Mouse (Mus musculus) neural tube, embryonic 15.5 days (tissue): ENCODE measurements around the gene Gldc. TPM values are rescaled to one million over a fixed set of nuclear protein-coding genes. Genes with fewer than 3 reads are reported as not detected.

ENCODE experiments used
- ATAC-seq: fragments of 200-750 bp; cut with Nextera tagmentation; 2 replicates; pipeline ENCODE4 v1.8.0; 2017; ENCODE audit warnings: mild to moderate bottlenecking, moderate TSS enrichment, moderate library complexity; ENCODE audit not compliant: low FRiP score
- H3K27ac ChIP-seq: fragments of 300-500 bp; sonication (generic); replicated peaks from 2 replicates; pipeline ENCODE4 v1.5.1; 2015; ENCODE audit warnings: mild to moderate bottlenecking, inconsistent platforms
- H3K27me3 ChIP-seq: fragments of 300-500 bp; sonication (generic); replicated peaks from 2 replicates; pipeline ENCODE4 v1.6.1; 2015; ENCODE audit warnings: inconsistent platforms
- H3K36me3 ChIP-seq: fragments of 300-500 bp; sonication (generic); 2 replicates; pipeline ENCODE4 v1.6.1; 2015; ENCODE audit warnings: inconsistent platforms
- H3K4me1 ChIP-seq: fragments of 300-500 bp; sonication (generic); 2 replicates; pipeline ENCODE4 v1.6.1; 2015; ENCODE audit warnings: inconsistent platforms
- H3K4me2 ChIP-seq: fragments of 300-500 bp; sonication (generic); 2 replicates; pipeline ENCODE4 v1.6.1; 2015; ENCODE audit warnings: inconsistent platforms, mild to moderate bottlenecking, moderate library complexity
- H3K4me3 ChIP-seq: fragments of 300-500 bp; sonication (generic); replicated peaks from 2 replicates; pipeline ENCODE4 v1.5.1; 2015; ENCODE audit warnings: mild to moderate bottlenecking, inconsistent platforms
- H3K9ac ChIP-seq: fragments of 300-500 bp; sonication (generic); replicated peaks from 2 replicates; pipeline ENCODE4 v1.6.1; 2015; ENCODE audit warnings: mild to moderate bottlenecking, inconsistent platforms
- H3K9me3 ChIP-seq: fragments of 300-500 bp; sonication (generic); replicated peaks from 2 replicates; pipeline ENCODE4 v1.6.1; 2016; ENCODE audit warnings: inconsistent platforms
- WGBS: fragments of 180-500 bp; shearing (Covaris S2); methylation state at CpG from one replicate; pipeline ENCODE4 v1.1.7; 2015; ENCODE audit warnings: mixed read lengths; 5-methylcytosine and 5-hydroxymethylcytosine counted together
- polyA plus RNA-seq: library from polyadenylated mRNA; unstranded; fragments of >200 nt; fragmentation: Nextera tagmentation; extraction: Ambion mirVana; gene quantifications from 2 replicates; pipeline ENCODE4 v1.2.1, GENCODE M21; 2015

The Gldc gene
- polyA plus RNA-seq, 1 experiment from 2014 or later, result 5.2 TPM

DNA sequence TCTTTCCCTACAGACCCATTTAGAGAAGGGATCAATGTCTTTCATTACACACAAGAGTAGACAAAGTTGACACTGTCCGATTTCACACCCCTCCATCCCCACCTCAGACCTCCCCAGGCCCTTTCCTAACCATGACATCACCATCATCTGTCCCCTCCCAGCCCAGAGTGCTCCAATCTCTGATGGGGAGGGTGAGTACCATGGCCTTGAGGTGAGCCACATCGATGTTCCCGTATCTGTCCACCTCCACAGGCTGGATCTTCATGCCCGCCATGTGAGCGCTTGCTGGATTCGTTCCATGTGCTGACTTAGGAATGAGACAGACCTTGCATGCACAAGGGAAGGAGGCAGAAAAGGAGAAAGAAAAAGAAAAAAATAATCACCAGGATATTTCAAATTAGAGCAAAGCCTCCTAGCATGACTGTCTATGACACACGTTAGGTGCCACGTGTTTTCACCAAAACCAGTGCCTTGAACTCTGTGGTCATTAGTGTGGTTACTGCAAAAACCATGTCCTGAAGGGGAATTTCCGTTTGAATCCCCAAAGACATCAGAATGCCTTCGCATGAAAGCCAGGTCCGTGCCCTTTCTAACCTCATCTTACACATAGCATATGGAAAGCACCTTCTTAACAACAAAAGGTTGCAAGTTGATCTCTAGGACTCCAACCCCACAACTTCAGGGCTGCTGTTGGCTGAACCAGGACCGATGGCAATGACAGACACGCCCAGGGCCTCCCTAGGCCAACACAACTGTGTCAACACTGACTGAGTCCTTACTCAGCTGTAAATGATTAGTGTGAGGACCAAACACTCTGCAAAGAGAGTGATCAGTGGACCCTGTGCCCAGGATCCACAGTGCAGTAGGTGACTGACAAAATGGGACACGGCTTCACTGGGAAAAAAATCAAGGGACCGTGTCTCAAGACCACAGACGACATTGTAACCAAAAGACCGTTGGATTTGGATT, 56.6 kb downstream of the Gldc start:
- Histone ChIP-seq H3K27ac (peak overlapping the region; percentile 69; the same call in 1 of the 2 replicates), H3K36me3 (no peaks in the 10 kb centered on the region), H3K9ac (no peak overlapping the region), H3K4me2 (no peak overlapping the region), H3K4me3 (no peak overlapping the region), H3K27me3 (no peaks in the 10 kb centered on the region), H3K9me3 (no peaks in the 10 kb centered on the region), H3K4me1 (peaks cover 33% of the 10 kb centered on the region)
- 87% methylated on average over 17 of the region's 17 CpGs for WGBS
- ATAC-seq, result peak; percentile 26; the same call in 1 of the 2 replicates

DNA sequence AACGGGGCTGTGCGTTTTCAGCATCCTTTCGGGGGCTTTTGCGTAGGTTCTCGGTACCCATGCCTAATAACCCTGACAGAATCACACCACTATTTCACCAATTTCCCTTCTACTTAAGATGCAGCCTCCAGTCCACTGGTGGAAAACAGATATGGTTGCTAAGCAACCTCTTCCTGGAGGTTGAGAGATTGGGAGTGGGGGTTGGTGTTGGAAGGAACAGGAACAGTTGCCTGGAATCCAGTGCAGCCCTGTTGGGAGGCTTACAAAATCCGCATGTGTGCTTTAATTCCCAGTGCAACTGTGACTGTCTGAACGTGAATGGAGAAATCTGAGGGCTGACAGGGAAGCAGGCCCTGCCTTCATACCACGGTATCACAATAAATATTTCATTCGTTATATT, 57.5 kb downstream of the Gldc start:
- peaks cover 33% of the 10 kb centered on the region for H3K4me1 ChIP-seq
- H3K9ac ChIP-seq, result no peak overlapping the region
- H3K9me3 ChIP-seq, result no peaks in the 10 kb centered on the region
- 32% methylated on average over 9 of the region's 9 CpGs for WGBS
- H3K4me3 ChIP-seq, result no peak overlapping the region
- peak overlapping the region; percentile 28; the same call in 1 of the 2 replicates for H3K4me2 ChIP-seq
- no peaks in the 10 kb centered on the region for H3K27me3 ChIP-seq
- no peaks in the 10 kb centered on the region for H3K36me3 ChIP-seq
- H3K27ac ChIP-seq, result peak overlapping the region; percentile 69
- peak; percentile 80 for ATAC-seq

GRCm38 (mm10) chr19:30117241-30117640, 58.0 kb downstream of the Gldc start:
- no peaks in the 10 kb centered on the region for H3K9me3 ChIP-seq
- no peak overlapping the region for H3K4me3 ChIP-seq
- H3K27me3 ChIP-seq, result no peaks in the 10 kb centered on the region
- H3K36me3 ChIP-seq, result no peaks in the 10 kb centered on the region
- 0 out of 2 replicates have a peak overlapping the region, but pooled peaks have one; percentile 28 for H3K4me2 ChIP-seq
- ATAC-seq, result peak; percentile 18; the same call in 1 of the 2 replicates
- peaks cover 33% of the 10 kb centered on the region for H3K4me1 ChIP-seq
- H3K9ac ChIP-seq, result no peak overlapping the region
- WGBS, result 85% methylated on average over 4 of the region's 4 CpGs
- peak overlapping the region; percentile 69; the same call in 1 of the 2 replicates for H3K27ac ChIP-seq

DNA sequence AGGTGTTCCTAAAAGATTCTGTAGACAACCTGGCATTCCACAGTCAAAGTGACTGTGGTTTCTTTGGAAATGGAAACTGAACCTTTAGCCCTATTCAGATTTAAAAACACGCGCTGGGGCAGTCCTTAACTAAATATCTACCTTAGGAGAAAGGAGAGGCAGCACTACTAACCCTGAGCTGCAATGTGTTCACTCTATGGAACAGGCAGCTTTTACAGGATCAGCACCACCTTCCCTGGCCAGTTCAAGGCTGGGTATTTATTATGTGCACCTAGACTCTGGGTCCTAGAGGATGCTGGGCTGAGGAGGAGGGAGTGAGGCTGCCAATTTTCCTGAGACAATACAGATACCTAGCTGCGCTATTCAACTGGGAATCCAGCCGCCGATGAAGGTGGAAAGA, 59.6 kb downstream of the Gldc start:
- Histone ChIP-seq H3K4me3 (no peak overlapping the region), H3K36me3 (no peaks in the 10 kb centered on the region), H3K4me2 (no peak overlapping the region), H3K9ac (no peak overlapping the region), H3K4me1 (peaks cover 33% of the 10 kb centered on the region), H3K27me3 (no peaks in the 10 kb centered on the region), H3K9me3 (no peaks in the 10 kb centered on the region), H3K27ac (0 out of 2 replicates have a peak overlapping the region, but pooled peaks have one; percentile 5)
- WGBS, result 87% methylated on average over 5 of the region's 5 CpGs
- no peak for ATAC-seq

GRCm38 (mm10) chr19:30114919-30115441, 60.2 kb downstream of the Gldc start:
- no peak for ATAC-seq
- Histone ChIP-seq H3K4me2 (peak overlapping the region; percentile 17; the same call in 1 of the 2 replicates), H3K27ac (no peak overlapping the region), H3K36me3 (no peaks in the 10 kb centered on the region), H3K9me3 (no peaks in the 10 kb centered on the region), H3K4me3 (no peak overlapping the region), H3K27me3 (no peaks in the 10 kb centered on the region), H3K4me1 (peaks cover 33% of the 10 kb centered on the region), H3K9ac (no peak overlapping the region)
- 42% methylated on average over 14 of the region's 14 CpGs for WGBS

- no peak overlapping the region for H3K4me3 ChIP-seq
- H3K9ac ChIP-seq, result no peak overlapping the region
- H3K9me3 ChIP-seq, result no peaks in the 10 kb centered on the region
- no peaks in the 10 kb centered on the region for H3K36me3 ChIP-seq
- H3K27me3 ChIP-seq, result no peaks in the 10 kb centered on the region
- no peak overlapping the region for H3K27ac ChIP-seq
- no peak for ATAC-seq
- no peak overlapping the region for H3K4me2 ChIP-seq
- H3K4me1 ChIP-seq, result peaks cover 39% of the 10 kb centered on the region
- 77% methylated on average over 16 of the region's 16 CpGs for WGBS
Observed at GRCm38 (mm10) chr19:30112961-30113688, 62.1 kb downstream of the Gldc start.

DNA sequence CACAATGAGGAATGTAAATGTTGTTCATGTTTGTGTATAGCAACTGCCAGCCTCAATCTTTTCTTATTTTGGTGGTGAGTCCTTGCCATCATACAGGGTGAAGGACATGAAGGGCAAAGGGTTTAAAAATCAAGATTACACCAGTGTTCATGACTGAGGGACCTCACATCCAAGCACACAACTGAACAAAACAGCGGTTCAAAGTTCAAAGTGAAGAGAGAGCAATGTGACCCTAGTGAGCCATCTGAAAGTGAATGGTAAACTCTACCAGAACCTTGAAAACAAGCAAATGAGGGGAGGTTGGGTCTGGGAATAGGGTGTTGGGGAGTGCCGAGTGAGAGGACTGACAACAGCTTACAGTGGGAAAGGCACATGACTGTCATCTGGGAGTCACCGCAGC, 63.8 kb downstream of the Gldc start:
- WGBS, result 97% methylated on average over 3 of the region's 3 CpGs

DNA sequence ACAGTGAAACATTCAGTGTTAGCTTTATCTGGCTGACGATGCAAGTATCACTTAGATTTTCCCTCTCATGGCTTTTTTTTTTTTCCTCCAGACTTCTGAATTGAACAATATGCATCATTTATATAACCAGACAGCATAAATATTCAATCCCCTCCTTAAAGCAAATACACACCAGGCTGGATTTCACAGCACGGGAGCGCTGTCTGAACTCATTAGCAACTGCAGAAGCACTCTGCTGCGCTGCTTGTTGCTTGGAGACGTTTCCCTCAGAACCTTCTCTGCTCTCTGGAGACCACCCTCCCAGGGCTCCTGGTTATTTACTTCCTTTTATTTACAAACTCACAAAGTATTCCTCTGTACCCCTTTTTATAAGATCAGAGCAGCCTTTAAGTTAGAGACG, 66.1 kb downstream of the Gldc start:
- no peaks in the 10 kb centered on the region for H3K27me3 ChIP-seq
- no peak overlapping the region for H3K9ac ChIP-seq
- WGBS, result 36% methylated on average over 6 of the region's 6 CpGs
- H3K4me2 ChIP-seq, result peak overlapping the region; percentile 5; the same call in 1 of the 2 replicates
- peak; percentile 67 for ATAC-seq
- H3K36me3 ChIP-seq, result no peaks in the 10 kb centered on the region
- H3K27ac ChIP-seq, result peak overlapping the region; percentile 69
- H3K9me3 ChIP-seq, result no peaks in the 10 kb centered on the region
- H3K4me1 ChIP-seq, result peaks cover 18% of the 10 kb centered on the region
- H3K4me3 ChIP-seq, result no peak overlapping the region

More for the DNA sequence above, 63.8 kb downstream of the Gldc start:
- ATAC-seq, result no peak
- Histone ChIP-seq H3K9me3 (no peaks in the 10 kb centered on the region), H3K4me2 (no peak overlapping the region), H3K27me3 (no peaks in the 10 kb centered on the region), H3K9ac (no peak overlapping the region), H3K4me1 (peaks cover 30% of the 10 kb centered on the region), H3K4me3 (no peak overlapping the region), H3K27ac (no peak overlapping the region), H3K36me3 (no peaks in the 10 kb centered on the region)

DNA sequence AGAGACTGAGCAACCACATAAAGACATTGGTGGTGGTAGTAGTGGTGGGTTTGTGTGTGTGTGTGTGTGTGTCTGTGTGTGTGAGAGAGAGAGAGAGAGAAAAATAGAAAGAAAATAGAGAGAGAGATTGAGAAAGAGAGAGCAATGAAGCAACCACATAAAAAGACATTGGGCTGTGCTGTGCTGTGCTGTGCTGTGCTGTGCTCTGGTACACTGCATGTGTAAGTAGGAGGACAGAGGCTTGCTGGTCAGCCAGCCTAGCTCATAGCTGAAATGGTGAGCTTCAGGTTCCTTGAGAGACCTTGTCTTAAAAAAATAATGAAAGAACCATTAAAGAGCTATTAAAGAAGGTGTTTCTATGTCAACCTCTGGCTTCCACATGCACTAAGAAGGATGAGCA, 66.6 kb downstream of the Gldc start:
- peak; percentile 70; the same call in 1 of the 2 replicates for ATAC-seq
- H3K27me3 ChIP-seq, result no peaks in the 10 kb centered on the region
- H3K9ac ChIP-seq, result no peak overlapping the region
- peak overlapping the region; percentile 69 for H3K27ac ChIP-seq
- H3K4me3 ChIP-seq, result no peak overlapping the region
- peaks cover 18% of the 10 kb centered on the region for H3K4me1 ChIP-seq
- H3K9me3 ChIP-seq, result no peaks in the 10 kb centered on the region
- H3K4me2 ChIP-seq, result no peak overlapping the region
- no peaks in the 10 kb centered on the region for H3K36me3 ChIP-seq

GRCm38 (mm10) chr19:30107221-30107845, 67.9 kb downstream of the Gldc start:
- Histone ChIP-seq H3K4me3 (no peak overlapping the region), H3K9me3 (no peaks in the 10 kb centered on the region), H3K4me2 (no peak overlapping the region), H3K36me3 (no peaks in the 10 kb centered on the region), H3K4me1 (peaks cover 18% of the 10 kb centered on the region), H3K27ac (no peak overlapping the region), H3K9ac (no peak overlapping the region), H3K27me3 (no peaks in the 10 kb centered on the region)
- WGBS, result 39% methylated on average over 10 of the region's 10 CpGs
- ATAC-seq, result no peak
